Mouse (Mus musculus): ENCODE results near the gene Gm13277. TPM values are rescaled to one million over a fixed set of nuclear protein-coding genes. Genes with fewer than 3 reads are reported as not detected.
"Not testable (repeated sequence)": the region's sequence is repeated elsewhere in the genome, so short reads cannot be mapped to it uniquely, and the experiment has no call there.

Gm13277 gene
- not detected for total RNA-seq (2021)
- long read RNA-seq, experiment 1: 0 reads
- long read RNA-seq, experiment 2: 0 reads

- DNase-seq: peak; percentile 75
Observed at GRCm38 (mm10) chr4:88788402-88788801, at the start of gene Gm13277. TSS of gene Gm13277 (plus strand) at chr4:88788632.

DNA sequence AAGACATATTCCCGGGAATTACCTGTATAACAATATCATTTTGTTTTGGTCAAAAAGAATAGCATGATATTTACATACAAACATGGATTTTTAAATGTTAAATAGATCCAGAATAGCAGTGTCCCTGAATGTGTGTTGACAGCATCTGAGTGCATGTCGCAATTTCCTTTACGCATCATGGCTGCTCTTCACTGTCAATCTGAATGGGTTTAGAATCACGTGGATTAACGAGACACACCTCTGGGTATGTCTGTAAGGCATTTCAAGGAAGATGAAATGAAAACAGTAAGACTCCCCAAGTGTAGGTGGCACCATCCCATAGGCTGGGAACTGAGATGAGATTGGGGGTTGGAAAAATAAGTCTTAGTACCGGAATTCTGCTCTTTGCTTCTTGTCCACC lies 49.4 kb upstream of the Gm13277 start:
- DNase-seq: no peak

DNA sequence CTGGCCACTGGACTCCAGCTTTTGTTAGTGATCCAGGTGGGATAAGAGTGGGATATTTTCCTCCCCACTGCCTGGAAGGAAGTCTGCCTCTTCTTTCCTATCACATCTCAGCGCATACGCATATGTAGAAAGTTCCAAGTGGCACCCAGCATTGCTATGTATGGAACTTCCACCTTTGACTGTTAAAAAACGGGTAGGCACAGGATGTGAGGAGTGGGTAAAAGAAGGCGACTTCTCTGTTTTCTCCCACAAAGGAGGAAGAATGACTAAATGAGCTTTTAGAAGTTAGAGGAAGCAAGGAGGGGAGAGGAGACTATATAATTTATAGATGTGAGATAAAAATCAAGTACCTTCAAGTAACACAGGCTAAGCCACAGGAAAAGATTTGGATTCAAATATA lies 47.0 kb upstream of the Gm13277 start:
- no peak for DNase-seq

- DNase-seq: no peak
Observed at GRCm38 (mm10) chr4:88742771-88743371, 45.6 kb upstream of the Gm13277 start.

- no peak for DNase-seq
Observed at GRCm38 (mm10) chr4:88744207-88744606, 44.2 kb upstream of the Gm13277 start.

DNA sequence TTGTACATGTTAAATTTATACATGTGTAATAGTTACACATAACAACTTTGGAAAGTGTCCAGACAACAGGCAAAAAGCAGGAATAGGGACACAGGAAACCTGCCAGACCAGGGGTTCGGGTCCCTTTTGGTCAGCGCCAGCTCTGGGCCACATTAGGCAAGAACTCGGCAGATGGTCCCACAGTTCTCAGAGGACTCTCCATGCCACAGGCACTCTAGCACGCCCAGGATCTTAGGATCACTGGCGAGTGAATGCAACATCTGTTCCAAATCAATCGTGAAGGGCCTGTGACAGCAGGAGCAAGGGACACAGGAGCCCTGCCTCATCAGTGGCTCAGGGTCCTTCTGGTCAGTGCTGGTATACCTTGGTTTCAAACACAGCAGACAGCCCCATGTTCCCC lies 38.5 kb upstream of the Gm13277 start:
- no peak for DNase-seq

DNA sequence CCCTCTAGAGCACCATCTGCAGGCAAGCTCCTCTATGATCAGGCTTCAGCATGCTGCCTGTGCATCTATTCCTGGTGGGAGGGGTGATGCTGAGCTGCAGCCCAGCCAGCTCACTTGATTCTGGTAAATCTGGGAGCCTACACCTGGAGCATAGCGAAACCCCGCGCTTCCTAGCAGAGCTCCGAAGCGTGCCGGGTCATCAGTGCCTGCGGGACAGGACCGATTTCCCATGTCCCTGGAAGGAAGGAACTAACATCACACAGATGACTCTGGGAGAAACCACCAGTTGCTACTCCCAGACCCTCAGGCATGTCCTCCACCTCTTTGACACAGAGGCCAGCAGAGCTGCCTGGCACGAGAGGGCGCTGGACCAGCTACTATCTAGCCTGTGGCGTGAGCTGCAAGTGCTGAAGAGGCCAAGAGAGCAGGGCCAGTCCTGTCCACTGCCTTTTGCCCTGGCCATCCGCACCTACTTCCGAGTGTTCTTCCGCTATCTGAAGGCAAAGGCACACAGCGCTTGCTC lies 33.6 kb upstream of the Gm13277 start, which contains the start of gene Gm13271:
Gene Gm13271, plus strand, starts transcription at position 51 of the 523 bp plus-strand sequence.
- peak; percentile 60 for DNase-seq

- DNase-seq: peak; percentile 25
Observed at GRCm38 (mm10) chr4:88756581-88757513, 31.6 kb upstream of the Gm13277 start.

- peak; percentile 86 for DNase-seq
Observed at GRCm38 (mm10) chr4:88757628-88758031, 30.8 kb upstream of the Gm13277 start.

- DNase-seq: not testable (repeated sequence)
Observed at GRCm38 (mm10) chr4:88758751-88759150, 29.7 kb upstream of the Gm13277 start.

- DNase-seq: peak; percentile 39
Observed at GRCm38 (mm10) chr4:88759610-88760268, 28.7 kb upstream of the Gm13277 start, which contains the start of gene Gm13283. TSS of gene Gm13283 (plus strand) at chr4:88760119.

GRCm38 (mm10) chr4:88760431-88760830 lies 28.0 kb upstream of the Gm13277 start:
- DNase-seq: peak; percentile 81

DNA sequence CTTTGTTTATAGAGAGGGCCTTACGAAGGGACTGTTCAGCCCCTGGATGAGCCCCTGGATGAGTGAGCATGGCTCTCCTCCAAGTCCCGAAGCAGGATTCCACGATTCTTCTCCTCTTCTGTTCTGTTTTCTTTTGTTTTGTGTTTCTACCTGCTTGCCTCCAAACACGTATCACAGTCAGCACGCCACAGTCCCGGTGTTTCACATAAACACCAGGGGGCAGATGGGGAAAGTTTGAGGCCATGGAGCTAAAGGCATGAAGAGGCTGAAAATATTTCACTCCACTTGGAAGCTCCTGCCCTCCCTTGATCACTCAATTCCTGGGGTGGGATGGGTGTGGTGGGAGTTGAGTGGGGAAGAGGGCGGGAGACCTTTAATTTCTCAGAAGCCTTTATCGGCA lies 26.7 kb upstream of the Gm13277 start:
- DNase-seq: peak; percentile 63

GRCm38 (mm10) chr4:88762341-88762740 lies 26.1 kb upstream of the Gm13277 start:
- not testable (repeated sequence) for DNase-seq

DNA sequence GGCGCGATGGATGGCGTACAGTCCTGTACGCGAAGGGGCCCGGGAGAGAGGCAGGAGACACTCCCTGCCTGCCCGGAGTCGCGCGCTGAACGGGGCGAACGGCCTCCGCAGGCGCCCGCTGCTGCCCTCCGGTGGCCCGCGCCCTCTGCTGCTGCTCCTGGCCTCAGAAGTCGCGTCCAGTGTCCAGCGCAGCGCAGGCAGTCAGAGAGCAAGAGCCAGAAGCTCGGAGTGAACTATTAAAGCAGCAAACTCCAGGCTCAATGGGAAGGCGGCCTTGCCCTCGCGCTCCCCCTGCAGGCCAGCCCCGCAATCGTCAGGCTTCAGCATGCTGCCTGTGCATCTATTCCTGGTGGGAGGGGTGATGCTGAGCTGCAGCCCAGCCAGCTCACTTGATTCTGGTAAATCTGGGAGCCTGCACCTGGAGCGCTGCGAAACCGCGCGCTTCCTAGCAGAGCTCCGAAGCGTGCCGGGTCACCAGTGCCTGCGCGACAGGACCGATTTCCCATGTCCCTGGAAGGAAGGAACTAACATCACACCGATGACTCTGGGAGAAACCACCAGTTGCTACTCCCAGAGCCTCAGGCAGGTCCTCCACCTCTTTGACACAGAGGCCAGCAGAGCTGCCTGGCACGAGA lies 24.9 kb upstream of the Gm13277 start:
- DNase-seq: peak; percentile 61

- not testable (repeated sequence) for DNase-seq
Observed at GRCm38 (mm10) chr4:88773534-88773933, 14.9 kb upstream of the Gm13277 start, which contains the start of gene Gm13290. TSS of gene Gm13290 (plus strand) at chr4:88773834.

GRCm38 (mm10) chr4:88776622-88777021 lies 11.8 kb upstream of the Gm13277 start, which contains the start of gene Gm13289:
TSS of gene Gm13289 (plus strand) at chr4:88776922.
- not testable (repeated sequence) for DNase-seq

- not testable (repeated sequence) for DNase-seq
Observed at GRCm38 (mm10) chr4:88779550-88779949, 8.9 kb upstream of the Gm13277 start, which contains the start of gene Gm13272. TSS of gene Gm13272 (plus strand) at chr4:88779850.

- DNase-seq: not testable (repeated sequence)
Observed at GRCm38 (mm10) chr4:88780320-88780719, 8.1 kb upstream of the Gm13277 start.

- DNase-seq: not testable (repeated sequence)
Observed at GRCm38 (mm10) chr4:88781831-88782230, 6.6 kb upstream of the Gm13277 start, which contains the start of gene Ifnz. TSS of gene Ifnz (plus strand) at chr4:88782131.

DNA sequence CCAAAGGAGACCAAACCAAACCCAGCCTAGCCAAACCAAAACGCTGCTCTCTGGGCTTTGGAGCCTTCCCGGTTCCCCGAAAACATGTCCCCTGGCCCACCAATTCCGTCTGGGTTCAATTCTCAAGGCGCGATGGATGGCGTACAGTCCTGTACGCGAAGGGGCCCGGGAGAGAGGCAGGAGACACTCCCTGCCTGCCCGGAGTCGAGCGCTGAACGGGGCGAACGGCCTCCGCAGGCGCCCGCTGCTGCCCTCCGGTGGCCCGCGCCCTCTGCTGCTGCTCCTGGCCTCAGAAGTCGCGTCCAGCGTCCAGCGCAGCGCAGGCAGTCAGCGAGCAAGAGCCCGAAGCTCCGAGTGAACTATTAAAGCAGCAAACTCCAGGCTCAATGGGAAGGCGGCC lies 6.1 kb upstream of the Gm13277 start:
- DNase-seq: peak; percentile 16
